Mouse (Mus musculus): Measurements from ENCODE around the gene Try5. TPM values are rescaled to one million over a fixed set of nuclear protein-coding genes. Genes with fewer than 3 reads are reported as not detected.
A peak's percentile ranks its signal among the peaks of the same experiment; 100 is the strongest.
"Not testable (repeated sequence)": the region's sequence is repeated elsewhere in the genome, so short reads cannot be mapped to it uniquely, and the experiment has no call there.

Try5 gene
- 11.4 and 13.3 TPM in 2 replicates for polyA plus RNA-seq (2015; fragmentation: Nextera tagmentation; extraction: Ambion mirVana)

DNA sequence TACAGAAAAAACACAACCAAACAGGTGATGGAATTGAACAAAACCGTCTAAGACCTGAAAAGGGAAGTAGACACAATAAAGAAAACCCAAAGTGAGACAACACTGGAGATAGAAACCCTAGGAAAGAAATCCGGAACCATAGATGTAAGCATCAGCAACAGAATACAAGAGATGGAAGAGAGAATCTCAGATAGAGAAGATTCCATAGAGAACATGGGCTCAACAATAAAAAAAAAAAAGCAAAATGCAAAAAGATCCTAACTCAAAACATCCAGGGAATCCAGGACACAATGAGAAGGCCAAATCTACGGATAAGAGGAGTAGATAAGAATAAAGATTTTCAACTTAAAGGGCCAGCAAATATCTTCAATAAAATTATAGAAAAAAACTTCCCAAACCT lies at the start of gene Try5:
Gene Try5, minus strand, starts transcription at position 101 of the 400 bp plus-strand sequence.
- not testable (repeated sequence) for H3K27me3 ChIP-seq (ENCODE audit: control insufficient read depth, insufficient read depth, low read length); ATAC-seq (ENCODE audit: low FRiP score, low TSS enrichment); H3K9me3 ChIP-seq (ENCODE audit: control insufficient read depth, low read length); H3K27ac ChIP-seq (replicated peaks); H3K4me2 ChIP-seq (replicated peaks; ENCODE audit: low read depth); H3K4me3 ChIP-seq (ENCODE audit: low read depth, low read length); H3K9ac ChIP-seq (ENCODE audit: low read length); H3K36me3 ChIP-seq (ENCODE audit: control insufficient read depth, insufficient read depth, low read length); H3K4me1 ChIP-seq (replicated peaks; ENCODE audit: control insufficient read depth, insufficient read depth); DNase-seq (ENCODE audit: low spot score)
- WGBS, result 57% methylated on average over 3 of the region's 3 CpGs

DNA sequence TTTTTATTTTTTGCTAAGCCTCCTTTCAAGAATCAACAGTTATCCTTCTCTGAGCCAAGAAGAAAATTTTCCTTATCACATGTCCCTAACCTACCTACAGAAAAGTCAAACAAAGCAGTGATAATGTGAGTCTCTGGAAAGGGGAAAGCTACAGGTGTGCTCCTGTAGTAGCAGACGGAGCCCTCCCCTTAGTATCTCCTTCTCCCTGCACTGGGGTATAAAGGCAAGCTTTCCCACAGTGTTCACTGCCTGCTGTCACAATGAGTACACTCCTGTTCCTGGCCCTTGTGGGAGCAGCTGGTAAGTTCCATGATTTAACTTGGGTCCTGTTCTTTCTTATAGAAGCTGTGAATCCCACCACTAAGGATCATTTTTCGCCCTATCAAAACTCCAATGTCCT lies 37.3 kb upstream of the Try5 start, which contains the start of gene Try10:
Gene Try10, plus strand, starts transcription at position 174 of the 400 bp plus-strand sequence.
- no peak for DNase-seq (ENCODE audit: low spot score)
- H3K4me3 ChIP-seq (ENCODE audit: low read depth, low read length), result no peak within 1 kb of the TSS
- H3K9ac ChIP-seq (ENCODE audit: low read length), result no peak within 1 kb of the TSS
- no peaks in the 10 kb centered on the region for H3K9me3 ChIP-seq (ENCODE audit: control insufficient read depth, low read length)
- ATAC-seq (ENCODE audit: low FRiP score, low TSS enrichment), result no peak
- H3K27me3 ChIP-seq (ENCODE audit: control insufficient read depth, insufficient read depth, low read length), result no peaks in the 10 kb centered on the region
- WGBS, result 63% methylated on average over 2 of the region's 2 CpGs
- no peak for TF ChIP-seq EP300 (optimal IDR thresholded peaks at IDR 0.05)
- H3K4me1 ChIP-seq (replicated peaks; ENCODE audit: control insufficient read depth, insufficient read depth), result no peaks in the 10 kb centered on the region
- H3K36me3 ChIP-seq (ENCODE audit: control insufficient read depth, insufficient read depth, low read length), result no peaks in the 10 kb centered on the region
- H3K27ac ChIP-seq (replicated peaks), result no peak within 1 kb of the TSS
- H3K4me2 ChIP-seq (replicated peaks; ENCODE audit: low read depth), result no peak within 1 kb of the TSS

- 58% methylated on average over 1 of the region's 1 CpGs for WGBS
- no peak within 1 kb of the TSS for H3K4me2 ChIP-seq (replicated peaks; ENCODE audit: low read depth)
- no peaks in the 10 kb centered on the region for H3K4me1 ChIP-seq (replicated peaks; ENCODE audit: control insufficient read depth, insufficient read depth)
- TF ChIP-seq CTCF (IDR thresholded peaks at IDR 0.05; ENCODE audit: low read depth), result no peak
- no peak for TF ChIP-seq EP300 (optimal IDR thresholded peaks at IDR 0.05)
- H3K27me3 ChIP-seq (ENCODE audit: control insufficient read depth, insufficient read depth, low read length), result no peaks in the 10 kb centered on the region
- no peak within 1 kb of the TSS for H3K4me3 ChIP-seq (ENCODE audit: low read depth, low read length)
- no peak for ATAC-seq (ENCODE audit: low FRiP score, low TSS enrichment)
- H3K9ac ChIP-seq (ENCODE audit: low read length), result no peak within 1 kb of the TSS
- no peaks in the 10 kb centered on the region for H3K36me3 ChIP-seq (ENCODE audit: control insufficient read depth, insufficient read depth, low read length)
- no peaks in the 10 kb centered on the region for H3K9me3 ChIP-seq (ENCODE audit: control insufficient read depth, low read length)
- no peak within 1 kb of the TSS for H3K27ac ChIP-seq (replicated peaks)
- DNase-seq (ENCODE audit: low spot score), result no peak
Observed at GRCm38 (mm10) chr6:41301969-41302368, 14.7 kb downstream of the Try5 start, which contains the start of gene Try4. Gene Try4 (plus strand): TSS chr6:41302269.

GRCm38 (mm10) chr6:41298255-41298654 lies 18.4 kb downstream of the Try5 start:
- no peak overlapping the region for H3K27ac ChIP-seq (replicated peaks)
- H3K4me3 ChIP-seq (ENCODE audit: low read depth, low read length), result no peak overlapping the region
- H3K4me2 ChIP-seq (replicated peaks; ENCODE audit: low read depth), result no peak overlapping the region
- DNase-seq (ENCODE audit: low spot score) (no peak), ATAC-seq (ENCODE audit: low FRiP score, low TSS enrichment) (no peak)
- H3K9me3 ChIP-seq (ENCODE audit: control insufficient read depth, low read length), result no peaks in the 10 kb centered on the region
- 18% methylated on average over 1 of the region's 1 CpGs for WGBS
- TF ChIP-seq CTCF (IDR thresholded peaks at IDR 0.05; ENCODE audit: low read depth), result no peak
- no peak for TF ChIP-seq EP300 (optimal IDR thresholded peaks at IDR 0.05)
- no peaks in the 10 kb centered on the region for H3K4me1 ChIP-seq (replicated peaks; ENCODE audit: control insufficient read depth, insufficient read depth)
- H3K36me3 ChIP-seq (ENCODE audit: control insufficient read depth, insufficient read depth, low read length), result no peaks in the 10 kb centered on the region
- no peaks in the 10 kb centered on the region for H3K27me3 ChIP-seq (ENCODE audit: control insufficient read depth, insufficient read depth, low read length)
- H3K9ac ChIP-seq (ENCODE audit: low read length), result no peak overlapping the region

DNA sequence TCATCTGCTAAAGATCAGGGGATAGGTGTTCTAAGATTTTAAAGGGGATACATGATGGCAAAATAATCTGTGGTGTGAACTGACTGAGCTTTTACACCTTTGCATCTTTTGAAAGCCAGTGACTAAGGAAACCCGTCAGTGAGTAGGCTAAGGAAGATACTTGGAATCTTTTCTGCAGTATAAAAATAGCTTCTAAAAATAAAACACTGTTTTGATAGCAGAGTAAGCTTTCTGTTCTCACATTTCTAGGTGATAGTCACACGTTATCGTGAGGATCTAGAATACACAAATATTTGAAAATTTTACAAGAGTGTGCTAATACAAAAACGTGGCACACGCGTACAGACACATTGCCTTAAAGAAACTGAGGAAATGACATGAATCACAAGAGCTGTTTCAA lies 50.5 kb downstream of the Try5 start:
- ATAC-seq (ENCODE audit: low FRiP score, low TSS enrichment), result no peak
- H3K4me2 ChIP-seq (replicated peaks; ENCODE audit: low read depth), result no peak overlapping the region
- no peaks in the 10 kb centered on the region for H3K4me1 ChIP-seq (replicated peaks; ENCODE audit: control insufficient read depth, insufficient read depth)
- no peak for DNase-seq (ENCODE audit: low spot score)
- no peak overlapping the region for H3K27ac ChIP-seq (replicated peaks)
- no peaks in the 10 kb centered on the region for H3K27me3 ChIP-seq (ENCODE audit: control insufficient read depth, insufficient read depth, low read length)
- TF ChIP-seq EP300 (optimal IDR thresholded peaks at IDR 0.05) (no peak), CTCF (IDR thresholded peaks at IDR 0.05; ENCODE audit: low read depth) (no peak)
- 78% methylated on average over 6 of the region's 6 CpGs for whole genome bisulfite sequencing
- no peak overlapping the region for H3K9ac ChIP-seq (ENCODE audit: low read length)
- no peak overlapping the region for H3K4me3 ChIP-seq (ENCODE audit: low read depth, low read length)
- H3K36me3 ChIP-seq (ENCODE audit: control insufficient read depth, insufficient read depth, low read length), result no peaks in the 10 kb centered on the region
- H3K9me3 ChIP-seq (ENCODE audit: control insufficient read depth, low read length), result no peaks in the 10 kb centered on the region

DNA sequence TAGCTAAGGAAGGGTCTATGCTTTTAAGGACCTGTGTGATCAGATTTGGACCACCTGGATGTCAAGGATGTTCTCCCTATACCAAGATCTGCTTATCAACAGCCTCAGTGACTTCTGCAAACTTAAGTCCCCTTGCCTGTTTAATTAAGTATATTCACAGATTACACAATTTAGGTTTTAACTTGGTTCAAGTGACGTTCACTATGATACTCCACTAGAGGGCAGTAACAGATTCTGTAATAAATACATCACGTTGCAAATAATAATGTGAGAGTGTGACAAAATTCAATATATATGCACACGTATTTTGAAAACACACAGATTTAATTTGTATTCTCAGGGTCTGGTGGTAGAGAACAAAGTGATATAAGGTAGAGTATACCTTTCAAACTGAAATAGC lies 53.8 kb downstream of the Try5 start:
- DNase-seq (ENCODE audit: low spot score), result no peak
- TF ChIP-seq EP300 (optimal IDR thresholded peaks at IDR 0.05), result no peak
- TF ChIP-seq CTCF (IDR thresholded peaks at IDR 0.05; ENCODE audit: low read depth), result peak; percentile 65
- Histone ChIP-seq H3K4me2 (replicated peaks; ENCODE audit: low read depth) (no peak overlapping the region), H3K27ac (replicated peaks) (no peak overlapping the region), H3K4me1 (replicated peaks; ENCODE audit: control insufficient read depth, insufficient read depth) (no peaks in the 10 kb centered on the region), H3K9me3 (ENCODE audit: control insufficient read depth, low read length) (no peaks in the 10 kb centered on the region), H3K4me3 (ENCODE audit: low read depth, low read length) (no peak overlapping the region), H3K27me3 (ENCODE audit: control insufficient read depth, insufficient read depth, low read length) (no peaks in the 10 kb centered on the region), H3K36me3 (ENCODE audit: control insufficient read depth, insufficient read depth, low read length) (no peaks in the 10 kb centered on the region), H3K9ac (ENCODE audit: low read length) (no peak overlapping the region)
- 40% methylated on average over 3 of the region's 3 CpGs for WGBS
- no peak for ATAC-seq (ENCODE audit: low FRiP score, low TSS enrichment)

Other genes starting within 250 kb of the Try5 start
- gene Try4, start 14.6 kb downstream of the Try5 start, polyA plus RNA-seq (2015; fragmentation: Nextera tagmentation; extraction: Ambion mirVana), result 2.9 and 7.4 TPM in 2 replicates
- 1.7 and 2.4 TPM in 2 replicates for gene Try10, start 37.3 kb upstream of the Try5 start, polyA plus RNA-seq (2015; fragmentation: Nextera tagmentation; extraction: Ambion mirVana)
- 2.6 and 3.7 TPM in 2 replicates for gene Prss3, start 60.8 kb upstream of the Try5 start, polyA plus RNA-seq (2015; fragmentation: Nextera tagmentation; extraction: Ambion mirVana)
- gene Gm5771, start 75.5 kb upstream of the Try5 start, polyA plus RNA-seq (2015; fragmentation: Nextera tagmentation; extraction: Ambion mirVana), result 2.8 and 8.1 TPM in 2 replicates
- gene Gm10334, start 129.3 kb upstream of the Try5 start, polyA plus RNA-seq (2015; fragmentation: Nextera tagmentation; extraction: Ambion mirVana), result 3.4 and 4.2 TPM in 2 replicates
- gene Prss1, start 142.1 kb upstream of the Try5 start, polyA plus RNA-seq (2015; fragmentation: Nextera tagmentation; extraction: Ambion mirVana), result 5.4 and 8.1 TPM in 2 replicates
- gene Prss2, start 204.9 kb upstream of the Try5 start, polyA plus RNA-seq (2015; fragmentation: Nextera tagmentation; extraction: Ambion mirVana), result 5.1 and 7.0 TPM in 2 replicates